15 mouse cellular contexts compared by ENCODE assay signal in genomic region chr3:57555560-57555959, GRCm38 (mm10). TPM values are rescaled to one million over a fixed set of nuclear protein-coding genes. Genes with fewer than 3 reads are reported as not detected.
DNase-seq lines count a peak whose midpoint lies in the region; ATAC-seq lines count a peak whose summit lies in the region.
"Had no signal": no experiment of that assay in that cellular context is flagged by ENCODE, and none has a peak within 500 bp of the region (broad histone marks: within the 10 kb centered on the region; RNA-seq: fewer than 3 reads in every experiment).

No protein-coding gene starts in this region.

- DNase-seq in urinary bladder, postnatal 14 days (ENCODE audit: low spot score), result peak; percentile 60
- no peak for DNase-seq in urinary bladder, postnatal 10 days (ENCODE audit: low spot score)
- DNase-seq in NIH3T3 (ENCODE audit: low read depth), result peak; percentile 58
- DNase-seq in midbrain, embryonic 11.5 days (ENCODE audit: low spot score, missing footprints), result no peak
- no peak for DNase-seq in layer of hippocampus, postnatal 10 days (ENCODE audit: low spot score in 2 of 2)
- no peak for DNase-seq in heart, postnatal 14 days
- DNase-seq: adrenal gland, postnatal 25 days; gastrocnemius, postnatal 25 days; layer of hippocampus, adult 9-11 months; right cerebral cortex, postnatal 25 days; thymus, adult 2 months had no signal

- peak; percentile 78 for ATAC-seq in kidney, embryonic 14.5 days (ENCODE audit: low FRiP score, low TSS enrichment)
- ATAC-seq in midbrain, embryonic 11.5 days (ENCODE audit: low FRiP score), result no peak
- ATAC-seq: forebrain, embryonic 16.5 days had no signal

- no peaks in the 10 kb centered on the region for H3K27me3 ChIP-seq in kidney, embryonic 14.5 days (ENCODE audit: control insufficient read depth, insufficient read depth, low read length)
- H3K27me3 ChIP-seq in midbrain, embryonic 11.5 days (ENCODE audit: control insufficient read depth, insufficient read depth, low read length), result no peaks in the 10 kb centered on the region
- H3K27me3 ChIP-seq: liver, embryonic 15.5 days had no signal

- no peak overlapping the region for H3K4me2 ChIP-seq in kidney, embryonic 14.5 days (replicated peaks; ENCODE audit: low read depth, low read length)
- no peak overlapping the region for H3K4me2 ChIP-seq in midbrain, embryonic 11.5 days
- H3K4me2 ChIP-seq: liver, embryonic 15.5 days had no signal

- intact Hi-C loops in heart, postnatal 14 days (cut with DNase I), result no loop called here

- H3K4me3 ChIP-seq in kidney, embryonic 14.5 days (ENCODE audit: low read length), result no peak overlapping the region
- H3K4me3 ChIP-seq in midbrain, embryonic 11.5 days (ENCODE audit: low read depth, low read length), result no peak overlapping the region
- H3K4me3 ChIP-seq: limb, embryonic 10.5 days; liver, embryonic 15.5 days had no signal

- no peak overlapping the region for H3K27ac ChIP-seq in kidney, embryonic 14.5 days (ENCODE audit: low read depth, low read length)
- no peak overlapping the region for H3K27ac ChIP-seq in midbrain, embryonic 11.5 days (ENCODE audit: low read depth, low read length)
- H3K27ac ChIP-seq: limb, embryonic 10.5 days; liver, embryonic 15.5 days had no signal

- no peaks in the 10 kb centered on the region for H3K9me3 ChIP-seq in kidney, embryonic 14.5 days (ENCODE audit: control insufficient read depth, low read length)
- H3K9me3 ChIP-seq in midbrain, embryonic 11.5 days (ENCODE audit: control insufficient read depth, low read length), result no peaks in the 10 kb centered on the region
- H3K9me3 ChIP-seq: limb, embryonic 10.5 days; liver, embryonic 15.5 days had no signal

- H3K9ac ChIP-seq in kidney, embryonic 14.5 days (ENCODE audit: low read depth, low read length), result no peak overlapping the region
- no peak overlapping the region for H3K9ac ChIP-seq in midbrain, embryonic 11.5 days (ENCODE audit: low read length)
- H3K9ac ChIP-seq: liver, embryonic 15.5 days had no signal

- no peaks in the 10 kb centered on the region; the same call in 1 of the 2 replicates for H3K36me3 ChIP-seq in kidney, embryonic 14.5 days (ENCODE audit: control insufficient read depth, insufficient read depth, low read length)
- no peaks in the 10 kb centered on the region; the same call in 1 of the 2 replicates for H3K36me3 ChIP-seq in midbrain, embryonic 11.5 days (ENCODE audit: control insufficient read depth, insufficient read depth, low read length)
- H3K36me3 ChIP-seq: liver, embryonic 15.5 days had no signal

- 62% methylated on average over 3 of the region's 3 CpGs for WGBS in kidney, embryonic 14.5 days
- 59% methylated on average over 3 of the region's 3 CpGs for WGBS in midbrain, embryonic 11.5 days

- H3K4me1 ChIP-seq in kidney, embryonic 14.5 days (ENCODE audit: control insufficient read depth, insufficient read depth, low read length), result no peaks in the 10 kb centered on the region
- H3K4me1 ChIP-seq in midbrain, embryonic 11.5 days (ENCODE audit: control insufficient read depth, insufficient read depth, low read length), result no peaks in the 10 kb centered on the region
- H3K4me1 ChIP-seq: limb, embryonic 10.5 days; liver, embryonic 15.5 days had no signal

RNA-seq across cellular contexts. Expression of gene Wwtr1, which starts 20.1 kb away (rescaled TPM):
- polyA plus RNA-seq in kidney, embryonic 14.5 days (2014; fragmentation: Nextera tagmentation; extraction: Ambion mirVana), result 17.7 and 20.7 TPM in 2 replicates
- polyA plus RNA-seq in midbrain, embryonic 11.5 days (2014; fragmentation: Nextera tagmentation; extraction: Ambion mirVana), result 10.1 and 11.2 TPM in 2 replicates
- total RNA-seq in layer of hippocampus, postnatal 10 days (2021), result 10 to 100 TPM; 24.2 to 26.1 TPM
- total RNA-seq in heart, postnatal 14 days (2021), result 10 to 100 TPM; 65.6 to 75.2 TPM

Comparison
In these comparisons a context has a peak if more than half of its experiments do, and no peak if none do; other contexts are left out.
1. DNase-seq: peak in urinary bladder, postnatal 14 days (single experiment) and NIH3T3 (single experiment); none in urinary bladder, postnatal 10 days (single experiment), midbrain, embryonic 11.5 days (single experiment), layer of hippocampus, postnatal 10 days (0 of 2) and heart, postnatal 14 days (0 of 2).